Mouse (Mus musculus) urinary bladder, postnatal 4 days (tissue): ENCODE measurements around the gene Rasl10a.
"Not testable (repeated sequence)": the region's sequence is repeated elsewhere in the genome, so short reads cannot be mapped to it uniquely, and the experiment has no call there.

Experiments used
- DNase-seq, 2 experiments: peaks; one replicate each; pipeline ENCODE4 v3.0.0; 2021 to 2022; ENCODE audit warnings: low spot score in 2 of 2

The Rasl10a gene

GRCm38 (mm10) chr11:5074882-5075281 lies 17.0 kb downstream of the Rasl10a start:
- DNase-seq, result no peak

- DNase-seq, result no peak
These were observed 17.8 kb downstream of the Rasl10a start for GRCm38 (mm10) chr11:5075760-5076159.

- DNase-seq, result not testable (repeated sequence)
These were observed 18.9 kb downstream of the Rasl10a start for GRCm38 (mm10) chr11:5076843-5077242.

- no peak for DNase-seq
These were observed 31.2 kb downstream of the Rasl10a start for GRCm38 (mm10) chr11:5089147-5089546.

GRCm38 (mm10) chr11:5091706-5092105 lies 33.8 kb downstream of the Rasl10a start:
- no peak for DNase-seq

- no peak for DNase-seq
These were observed 37.9 kb downstream of the Rasl10a start for GRCm38 (mm10) chr11:5095877-5096276.

- DNase-seq, result no peak
These were observed 38.6 kb downstream of the Rasl10a start for GRCm38 (mm10) chr11:5096480-5097020.

- DNase-seq, result no peak
These were observed 40.3 kb downstream of the Rasl10a start for GRCm38 (mm10) chr11:5098035-5098735.

- peak; percentile 97 to 98 for DNase-seq
These were observed 41.0 kb downstream of the Rasl10a start, which contains the start of the genes Rhbdd3 and Ewsr1 for GRCm38 (mm10) chr11:5098736-5099542. TSS of gene Rhbdd3 (plus strand) at chr11:5098926. TSS of gene Ewsr1 (minus strand) at chr11:5099266.

GRCm38 (mm10) chr11:5099576-5100183 lies 41.8 kb downstream of the Rasl10a start:
- peak; percentile 80 to 86 for DNase-seq

- no peak for DNase-seq
These were observed 42.4 kb downstream of the Rasl10a start for GRCm38 (mm10) chr11:5100283-5100682.

- no peak for DNase-seq
These were observed 42.9 kb downstream of the Rasl10a start for GRCm38 (mm10) chr11:5100801-5101200.

- DNase-seq, result no peak
These were observed 43.7 kb downstream of the Rasl10a start for GRCm38 (mm10) chr11:5101641-5102040.

GRCm38 (mm10) chr11:5102384-5102783 lies 44.5 kb downstream of the Rasl10a start:
- no peak for DNase-seq

GRCm38 (mm10) chr11:5103986-5104509 lies 46.1 kb downstream of the Rasl10a start:
- no peak for DNase-seq

- DNase-seq, result no peak
These were observed 51.5 kb downstream of the Rasl10a start for GRCm38 (mm10) chr11:5109441-5109840.
